Comparison of ENCODE assay signal across 12 mouse cellular contexts in the genomic region with DNA sequence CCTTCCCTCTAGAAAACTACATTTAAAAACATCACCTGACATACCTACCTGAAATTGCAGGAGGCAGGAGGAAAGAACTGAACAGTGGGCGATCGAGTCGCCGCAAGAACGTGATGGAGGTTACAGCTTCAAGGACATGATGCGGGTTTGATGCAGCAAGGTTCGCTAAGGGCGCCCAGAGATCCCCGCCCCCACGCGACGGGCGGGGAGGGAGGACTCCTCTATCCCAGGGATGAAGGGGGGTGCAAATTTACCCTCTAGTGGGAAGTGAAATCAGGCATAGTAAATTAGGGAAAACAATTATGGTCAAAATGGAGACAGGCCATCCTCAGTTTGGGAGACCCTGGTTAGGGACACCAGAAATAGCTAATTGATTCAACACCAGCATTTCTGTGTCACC. TPM values are rescaled to one million over a fixed set of nuclear protein-coding genes. Genes with fewer than 3 reads are reported as not detected.
A peak's percentile ranks its signal among the peaks of the same experiment; 100 is the strongest.
DNase-seq lines count a peak whose midpoint lies in the region; ATAC-seq and TF ChIP-seq lines count a peak whose summit lies in the region.
"Had no signal": no experiment of that assay in that cellular context is flagged by ENCODE, and none has a peak within 500 bp of the region (broad histone marks: within the 10 kb centered on the region; RNA-seq: fewer than 3 reads in every experiment).

No protein-coding gene starts in this region.

- no peaks in the 10 kb centered on the region for H3K4me1 ChIP-seq in cortical plate, adult 2 months (ENCODE audit: control insufficient read depth, insufficient read depth, low read length)
- H3K4me1 ChIP-seq in forebrain, embryonic 13.5 days, result peaks cover 57% of the 10 kb centered on the region
- H3K4me1 ChIP-seq in hindbrain, embryonic 16.5 days (ENCODE audit: control insufficient read depth, insufficient read depth, low read depth, low read length), result peaks cover 17% of the 10 kb centered on the region
- peaks cover 56% of the 10 kb centered on the region for H3K4me1 ChIP-seq in neural tube, embryonic 13.5 days (replicated peaks)

- H3K27ac ChIP-seq in cortical plate, adult 2 months (ENCODE audit: insufficient read depth, low read length), result no peak overlapping the region
- H3K27ac ChIP-seq in forebrain, embryonic 13.5 days, result no peak overlapping the region
- peak overlapping the region; percentile 89 for H3K27ac ChIP-seq in hindbrain, embryonic 16.5 days (ENCODE audit: low read depth, low read length)
- peak overlapping the region; percentile 96 for H3K27ac ChIP-seq in neural tube, embryonic 13.5 days (replicated peaks)
- H3K27ac ChIP-seq: gastrocnemius, adult 2 months had no signal

- no peak for ATAC-seq in forebrain, embryonic 13.5 days
- no peak for ATAC-seq in hindbrain, embryonic 16.5 days
- no peak for ATAC-seq in neural tube, embryonic 13.5 days (ENCODE audit: low read depth)

- no peak for TF ChIP-seq CTCF in cortical plate, adult 2 months (IDR thresholded peaks at IDR 0.05; ENCODE audit: extremely low read depth, insufficient read depth, low read length)

- H3K9ac ChIP-seq in forebrain, embryonic 13.5 days, result peak overlapping the region; percentile 90
- H3K9ac ChIP-seq in hindbrain, embryonic 16.5 days (ENCODE audit: low read depth, low read length), result peak overlapping the region; percentile 86
- peak overlapping the region; percentile 96 for H3K9ac ChIP-seq in neural tube, embryonic 13.5 days
- H3K9ac ChIP-seq: lung, embryonic 14.5 days had no signal

- H3K4me3 ChIP-seq in cortical plate, adult 2 months (ENCODE audit: insufficient read depth, low read length), result peak overlapping the region; percentile 39; the same call in 1 of the 2 replicates
- H3K4me3 ChIP-seq in forebrain, embryonic 13.5 days, result peak overlapping the region; percentile 80
- H3K4me3 ChIP-seq in hindbrain, embryonic 16.5 days (ENCODE audit: low read length), result peak overlapping the region; percentile 87
- peak overlapping the region; percentile 86 for H3K4me3 ChIP-seq in neural tube, embryonic 13.5 days
- H3K4me3 ChIP-seq: erythroblast, embryonic 14.5 days had no signal

- H3K4me2 ChIP-seq in forebrain, embryonic 13.5 days, result peak overlapping the region; percentile 99
- H3K4me2 ChIP-seq in hindbrain, embryonic 16.5 days (ENCODE audit: low read length), result peak overlapping the region; percentile 59
- H3K4me2 ChIP-seq in neural tube, embryonic 13.5 days, result peak overlapping the region; percentile 93

- no peak for DNase-seq in urinary bladder, postnatal 25 days (ENCODE audit: low spot score)
- DNase-seq in adrenal gland, adult 18-20 months (ENCODE audit: low spot score in 2 of 2), result no peak
- DNase-seq in adipocyte (ENCODE audit: low spot score), result no peak
- DNase-seq: adrenal gland, postnatal 25 days; gastrocnemius, adult 2 months; lung, embryonic 14.5 days had no signal

- no peaks in the 10 kb centered on the region; the same call in 1 of the 2 replicates for H3K27me3 ChIP-seq in forebrain, embryonic 13.5 days
- no peaks in the 10 kb centered on the region for H3K27me3 ChIP-seq in hindbrain, embryonic 16.5 days (replicated peaks; ENCODE audit: control insufficient read depth, insufficient read depth, low read length)
- peaks cover 5% of the 10 kb centered on the region; the same call in 1 of the 2 replicates for H3K27me3 ChIP-seq in neural tube, embryonic 13.5 days

- TF ChIP-seq POLR2A in cortical plate, adult 2 months (IDR thresholded peaks at IDR 0.05; ENCODE audit: extremely low read depth, insufficient read depth, low read length), result no peak

- no peaks in the 10 kb centered on the region for H3K9me3 ChIP-seq in forebrain, embryonic 13.5 days (replicated peaks)
- H3K9me3 ChIP-seq in hindbrain, embryonic 16.5 days (ENCODE audit: control insufficient read depth, low read length), result no peaks in the 10 kb centered on the region
- H3K9me3 ChIP-seq in neural tube, embryonic 13.5 days, result no peaks in the 10 kb centered on the region

- 5% methylated on average over 13 of the region's 13 CpGs for WGBS in forebrain, embryonic 13.5 days
- WGBS in hindbrain, embryonic 16.5 days, result 3% methylated on average over 13 of the region's 13 CpGs
- WGBS in neural tube, embryonic 13.5 days, result 6% methylated on average over 13 of the region's 13 CpGs

- H3K36me3 ChIP-seq in forebrain, embryonic 13.5 days (ENCODE audit: poor library complexity, severe bottlenecking), result no peaks in the 10 kb centered on the region
- H3K36me3 ChIP-seq in hindbrain, embryonic 16.5 days (ENCODE audit: control insufficient read depth, insufficient read depth, low read length), result no peaks in the 10 kb centered on the region
- H3K36me3 ChIP-seq in neural tube, embryonic 13.5 days, result no peaks in the 10 kb centered on the region

RNA-seq across cellular contexts. Expression of a gene that starts 27.7 kb away (rescaled TPM):
- 38.6 and 41.1 TPM in 2 replicates for polyA plus RNA-seq in cortical plate, adult 2 months (2012; rRNA removed)
- polyA plus RNA-seq in forebrain, embryonic 13.5 days (2015; fragmentation: Nextera tagmentation; extraction: Ambion mirVana), result 117 TPM in 2 replicates
- 148 and 151 TPM in 2 replicates for polyA plus RNA-seq in hindbrain, embryonic 16.5 days (2015; fragmentation: Nextera tagmentation; extraction: Ambion mirVana)
- 150 and 162 TPM in 2 replicates for polyA plus RNA-seq in neural tube, embryonic 13.5 days (2015; fragmentation: Nextera tagmentation; extraction: Ambion mirVana)
- total RNA-seq in adrenal gland, adult 18-20 months (2021), result under 1 TPM; 0.54 to 0.89 TPM
- total RNA-seq: megakaryocyte-erythroid progenitor cell, adult 5-6 weeks had no signal
- polyA plus RNA-seq: erythroblast, embryonic 14.5 days had no signal

Comparison
In these comparisons a context has a peak if more than half of its experiments do, and no peak if none do; other contexts are left out.
1. H3K27ac ChIP-seq: peak in hindbrain, embryonic 16.5 days (single experiment) and neural tube, embryonic 13.5 days (single experiment); none in cortical plate, adult 2 months (single experiment) and forebrain, embryonic 13.5 days (single experiment).
2. Peak in every context shown above with its lines, with median percentiles within 50 percentile points of each other: H3K4me3 ChIP-seq, H3K4me2 ChIP-seq and H3K9ac ChIP-seq.